Mouse (Mus musculus): Measurements from ENCODE around the gene Pitpnm1.

Gene Pitpnm1

DNA sequence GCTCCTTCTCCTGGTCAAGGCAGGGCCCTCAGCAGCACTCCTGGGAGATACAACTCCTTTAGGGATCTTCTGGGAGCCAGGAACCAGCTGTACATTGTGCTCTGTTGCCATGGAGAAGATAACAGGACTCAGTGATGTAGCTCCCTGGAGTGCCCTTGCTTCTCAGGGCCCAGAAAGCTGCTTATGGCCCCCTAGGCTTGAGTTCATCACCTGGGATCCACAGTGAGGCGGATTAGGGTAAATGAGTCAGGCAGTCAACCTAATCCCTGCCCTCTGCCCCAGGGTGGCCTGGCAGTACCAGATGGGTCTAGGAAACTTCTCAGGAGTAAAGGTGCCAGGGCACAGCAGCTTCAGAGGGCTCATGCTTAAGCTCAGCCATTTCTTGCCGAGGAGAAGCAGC, 39.6 kb downstream of the Pitpnm1 start, which contains the start of gene Gpr152:
Gpr152 (plus strand) TSS at position 342 of the 400 bp plus-strand sequence.
- no peak for DNase-seq (ENCODE audit: low spot score in 2 of 2)

GRCm38 (mm10) chr19:4140147-4140546, 40.3 kb downstream of the Pitpnm1 start:
- no peak for DNase-seq (ENCODE audit: low spot score in 2 of 2)

DNA sequence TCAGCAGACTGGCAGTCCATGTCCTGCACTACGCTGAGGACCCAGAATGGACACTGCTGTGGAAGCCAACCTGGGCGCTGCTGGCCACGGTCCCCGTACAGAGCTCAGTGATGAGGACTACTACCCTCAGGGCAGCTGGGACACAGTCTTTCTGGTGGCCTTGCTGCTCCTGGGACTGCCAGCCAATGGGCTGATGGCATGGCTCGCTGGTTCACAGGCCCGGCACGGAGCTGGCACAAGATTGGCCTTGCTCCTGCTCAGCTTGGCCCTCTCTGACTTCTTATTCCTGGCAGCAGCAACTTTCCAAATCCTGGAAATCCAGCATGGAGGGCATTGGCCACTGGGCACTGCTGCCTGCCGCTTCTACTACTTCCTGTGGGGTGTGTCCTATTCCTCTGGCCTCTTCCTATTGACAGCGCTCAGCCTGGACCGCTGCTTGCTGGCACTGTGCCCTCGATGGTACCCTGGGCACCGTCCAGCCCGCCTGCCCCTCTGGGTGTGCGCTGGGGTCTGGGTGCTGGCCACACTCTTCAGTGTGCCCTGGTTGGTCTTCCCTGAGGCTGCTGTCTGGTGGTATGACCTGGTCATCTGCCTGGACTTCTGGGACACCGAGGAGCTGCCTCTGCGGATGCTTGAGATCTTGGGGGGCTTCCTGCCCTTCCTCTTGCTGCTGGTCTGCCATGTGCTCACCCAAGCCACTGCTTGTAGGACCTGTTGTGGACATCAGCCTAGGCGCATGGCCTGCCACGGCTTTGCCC, 42.8 kb downstream of the Pitpnm1 start:
- no peak for DNase-seq (ENCODE audit: low spot score in 2 of 2)

- no peak for DNase-seq (ENCODE audit: low spot score in 2 of 2)
These were observed 44.0 kb downstream of the Pitpnm1 start, which contains the start of gene Cabp4 for GRCm38 (mm10) chr19:4143759-4144268. TSS of gene Cabp4 (minus strand) at chr19:4144033.

DNA sequence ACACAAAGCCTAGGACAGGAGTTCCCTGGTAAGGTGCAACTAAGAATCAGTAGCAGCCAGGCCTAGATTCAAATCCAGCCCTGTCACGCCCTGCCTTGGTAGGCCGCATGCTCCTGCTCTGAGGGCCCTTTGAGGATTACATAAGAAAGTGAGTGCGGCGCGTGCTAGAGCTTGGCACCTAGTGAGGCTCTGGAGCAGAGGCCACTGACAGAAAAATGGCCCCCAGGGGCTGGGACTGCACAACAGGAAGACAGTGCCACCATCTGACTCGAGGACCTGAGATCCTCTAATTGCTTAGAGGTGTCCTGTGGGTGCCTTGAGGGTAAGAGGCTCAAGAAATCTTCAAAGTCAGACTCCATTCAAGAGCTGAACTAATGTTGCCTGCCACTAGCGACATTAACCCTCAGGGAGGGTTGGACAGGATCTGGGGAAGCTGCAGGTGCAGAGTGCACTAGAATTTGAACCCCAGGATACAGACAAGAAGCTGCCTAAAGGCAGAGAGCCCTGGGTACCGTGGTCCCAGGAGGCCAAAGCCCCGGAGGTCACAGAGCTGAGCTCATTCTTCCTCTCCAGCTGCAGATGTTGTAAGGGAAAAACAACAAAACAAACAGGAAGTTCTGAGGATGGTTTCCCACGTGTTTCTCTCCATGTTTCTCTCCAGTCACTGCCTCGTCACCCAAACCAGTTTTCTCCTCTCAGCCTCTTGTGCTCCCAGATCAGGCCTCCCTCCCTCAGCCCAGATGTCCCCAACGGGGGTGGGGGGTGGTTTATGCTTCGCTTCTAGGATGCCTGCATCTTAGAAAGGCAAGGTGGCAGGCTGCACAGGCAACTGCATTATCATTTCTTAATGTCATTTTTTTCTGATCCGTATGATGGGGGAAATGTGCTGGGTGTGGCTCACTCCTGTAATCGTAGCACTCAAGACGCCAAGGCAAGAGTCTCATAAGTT, 45.0 kb downstream of the Pitpnm1 start:
- no peak for DNase-seq (ENCODE audit: low spot score in 2 of 2)

- no peak for DNase-seq (ENCODE audit: low spot score in 2 of 2)
These were observed 46.1 kb downstream of the Pitpnm1 start for GRCm38 (mm10) chr19:4145936-4146335.

- DNase-seq (ENCODE audit: low spot score in 2 of 2): no peak
These were observed 46.7 kb downstream of the Pitpnm1 start for GRCm38 (mm10) chr19:4146366-4147021.

- DNase-seq (ENCODE audit: low spot score in 2 of 2): no peak
These were observed 47.2 kb downstream of the Pitpnm1 start for GRCm38 (mm10) chr19:4147022-4147405.

DNA sequence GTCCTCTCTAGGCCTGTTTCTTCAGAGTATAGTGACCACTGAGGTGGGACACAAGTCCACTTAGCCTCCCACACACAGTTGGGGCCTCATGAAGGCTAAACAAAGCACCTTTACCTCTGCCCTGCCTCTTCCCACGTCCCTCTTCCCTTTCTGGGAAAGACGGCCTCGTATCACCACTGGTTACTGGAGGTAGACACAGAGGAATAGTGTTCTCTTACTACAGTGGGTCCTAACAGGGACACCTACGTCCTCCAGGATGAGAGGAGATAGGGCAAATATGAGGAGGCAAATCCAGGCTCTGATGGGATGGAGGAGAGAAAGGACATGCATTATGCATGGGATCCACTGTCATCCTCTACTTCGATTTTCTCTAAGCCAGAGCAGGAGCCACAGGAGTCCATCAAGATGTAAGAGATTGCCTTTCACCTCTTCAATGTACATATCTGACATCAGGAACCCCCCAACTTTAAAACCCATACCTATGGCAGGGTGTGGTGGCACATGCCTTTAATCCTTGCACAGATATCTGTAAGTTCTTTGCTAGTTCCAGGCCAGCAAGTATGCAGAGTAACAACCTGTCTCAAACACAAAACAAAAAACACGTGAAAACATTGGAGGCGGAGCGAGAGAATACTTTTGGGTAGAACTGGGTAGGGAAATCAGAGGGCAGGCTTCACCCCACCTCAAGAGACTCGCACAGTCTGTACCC, 48.1 kb downstream of the Pitpnm1 start:
- no peak for DNase-seq (ENCODE audit: low spot score in 2 of 2)

GRCm38 (mm10) chr19:4148491-4148806, 48.7 kb downstream of the Pitpnm1 start, which contains the start of gene Coro1b:
TSS of gene Coro1b (plus strand) at chr19:4148619.
- peak; percentile 87 to 93 for DNase-seq (ENCODE audit: low spot score in 2 of 2)

DNA sequence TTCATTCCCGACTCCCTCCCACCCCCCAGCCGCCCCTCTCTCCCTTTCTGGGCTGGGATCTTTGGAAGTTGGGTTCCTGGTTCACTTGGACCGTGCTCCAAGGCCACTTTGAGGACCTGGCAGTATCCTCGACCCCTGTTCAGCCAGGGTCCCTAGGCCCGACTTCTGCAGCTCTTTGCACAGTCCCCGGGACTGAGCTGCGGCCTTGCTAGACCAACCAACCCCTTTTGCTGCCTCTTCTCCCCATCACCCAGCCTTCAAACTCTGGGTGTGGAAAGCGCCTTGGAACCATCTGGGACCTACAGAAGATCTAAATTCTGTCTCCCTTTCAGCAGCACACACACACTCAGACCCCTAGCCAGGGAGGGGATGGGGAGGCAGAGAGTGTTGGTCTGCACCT, 49.0 kb downstream of the Pitpnm1 start:
- DNase-seq (ENCODE audit: low spot score in 2 of 2): no peak

- DNase-seq (ENCODE audit: low spot score in 2 of 2): no peak
These were observed 49.5 kb downstream of the Pitpnm1 start for GRCm38 (mm10) chr19:4149283-4149682.

DNA sequence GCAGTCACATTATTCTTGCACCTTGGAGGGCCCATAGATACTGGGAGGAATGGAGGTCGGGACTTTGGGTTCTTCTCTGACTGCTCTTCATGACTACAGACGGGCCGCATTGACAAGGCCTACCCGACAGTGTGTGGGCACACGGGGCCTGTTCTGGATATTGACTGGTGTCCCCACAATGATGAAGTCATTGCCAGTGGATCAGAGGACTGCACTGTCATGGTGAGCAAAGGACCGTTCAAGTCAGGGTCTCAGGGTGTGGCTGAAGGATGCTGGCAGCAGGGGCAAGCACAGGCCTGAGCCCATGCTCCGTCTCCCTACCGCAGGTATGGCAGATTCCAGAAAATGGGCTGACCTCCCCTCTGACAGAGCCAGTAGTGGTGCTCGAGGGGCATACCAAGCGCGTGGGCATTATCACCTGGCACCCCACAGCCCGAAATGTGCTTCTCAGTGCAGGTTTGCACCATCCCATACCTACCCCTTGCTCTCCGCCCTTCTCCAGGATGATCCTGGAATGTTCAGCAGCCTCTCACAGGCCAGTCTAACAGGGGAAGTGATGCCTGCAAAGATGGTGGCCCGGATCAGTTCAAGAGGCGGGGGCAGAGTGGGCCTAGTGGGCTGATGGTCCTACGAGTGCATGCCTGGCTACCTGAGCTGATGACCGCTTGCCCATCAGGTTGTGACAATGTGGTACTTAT, 50.1 kb downstream of the Pitpnm1 start:
- DNase-seq (ENCODE audit: low spot score in 2 of 2): no peak

- DNase-seq (ENCODE audit: low spot score in 2 of 2): no peak
These were observed 51.0 kb downstream of the Pitpnm1 start for GRCm38 (mm10) chr19:4150567-4151487.

GRCm38 (mm10) chr19:4151488-4151860, 51.7 kb downstream of the Pitpnm1 start:
- no peak for DNase-seq (ENCODE audit: low spot score in 2 of 2)

DNA sequence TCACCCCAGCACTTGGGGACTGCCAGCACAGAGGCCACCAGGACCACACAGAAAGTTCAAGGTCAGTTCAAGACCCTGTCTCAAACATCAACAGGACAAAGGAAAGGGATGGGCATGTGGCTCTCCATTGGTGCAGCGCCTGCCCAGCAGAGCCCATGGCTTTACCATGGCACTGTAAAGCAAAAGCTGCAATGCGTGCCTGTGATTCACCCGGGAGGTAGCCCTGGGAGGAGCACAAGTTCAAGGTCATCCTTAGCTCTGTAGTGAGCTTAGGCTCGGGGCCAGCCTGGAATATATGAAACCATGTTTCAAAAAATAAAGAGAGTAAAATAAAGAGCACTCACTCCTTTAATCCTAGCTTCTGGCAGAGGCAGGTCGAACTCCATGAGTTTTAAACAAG, 52.1 kb downstream of the Pitpnm1 start:
- no peak for DNase-seq (ENCODE audit: low spot score in 2 of 2)

GRCm38 (mm10) chr19:4152445-4153231, 52.8 kb downstream of the Pitpnm1 start:
- DNase-seq (ENCODE audit: low spot score in 2 of 2): no peak

GRCm38 (mm10) chr19:4153232-4153654, 53.4 kb downstream of the Pitpnm1 start, which contains the start of gene Ptprcap:
TSS of gene Ptprcap (plus strand) at chr19:4153604.
- no peak for DNase-seq (ENCODE audit: low spot score in 2 of 2)

Measured in spleen, postnatal 14 days (tissue).